Mouse (Mus musculus) forebrain, embryonic 11.5 days (tissue): Measurements from ENCODE around the gene Kif24. TPM values are rescaled to one million over a fixed set of nuclear protein-coding genes. Genes with fewer than 3 reads are reported as not detected.
A peak's percentile ranks its signal among the peaks of the same experiment; 100 is the strongest.

Source experiments
- ATAC-seq: fragments of 200-750 bp; cut with Nextera tagmentation; replicated peaks from 2 replicates; pipeline ENCODE4 v1.8.0; 2017; ENCODE audit warnings: moderate TSS enrichment; ENCODE audit not compliant: low FRiP score
- DNase-seq: peaks from one replicate; pipeline ENCODE4 v3.0.0-alpha.2; 2017; ENCODE audit warnings: low spot score
- H3K27ac ChIP-seq: fragments of 300-500 bp; sonication (generic); 2 replicates; pipeline ENCODE4 v1.5.1; 2014; ENCODE audit warnings: low read depth, low read length
- H3K27me3 ChIP-seq: fragments of 300-500 bp; sonication (generic); 2 replicates; pipeline ENCODE4 v1.6.1; 2014; ENCODE audit warnings: mild to moderate bottlenecking, low read length, mixed read lengths; ENCODE audit not compliant: control insufficient read depth, insufficient read depth
- H3K36me3 ChIP-seq: fragments of 300-500 bp; sonication (generic); 2 replicates; pipeline ENCODE4 v1.6.1; 2014; ENCODE audit warnings: mild to moderate bottlenecking, low read length, moderate library complexity, mixed read lengths; ENCODE audit not compliant: control insufficient read depth, insufficient read depth
- H3K4me1 ChIP-seq: fragments of 300-500 bp; sonication (generic); replicated peaks from 2 replicates; pipeline ENCODE4 v1.6.1; 2014; ENCODE audit warnings: low read length, mixed read lengths; ENCODE audit not compliant: control insufficient read depth, insufficient read depth
- H3K4me2 ChIP-seq: fragments of 300-500 bp; sonication (generic); 2 replicates; pipeline ENCODE4 v1.6.1; 2014; ENCODE audit warnings: low read depth, mild to moderate bottlenecking, low read length, moderate library complexity, mixed read lengths; ENCODE audit not compliant: severe bottlenecking
- H3K4me3 ChIP-seq: fragments of 300-500 bp; sonication (generic); 2 replicates; pipeline ENCODE4 v1.5.1; 2014; ENCODE audit warnings: low read depth, low read length
- H3K9ac ChIP-seq: fragments of 300-500 bp; sonication (generic); 2 replicates; pipeline ENCODE4 v1.6.1; 2014; ENCODE audit warnings: low read length
- H3K9me3 ChIP-seq: fragments of 300-500 bp; sonication (generic); 2 replicates; pipeline ENCODE4 v1.6.1; 2016; ENCODE audit warnings: low read length, mixed read lengths; ENCODE audit not compliant: control insufficient read depth
- WGBS: fragments of 180-500 bp; shearing (Covaris S2); extraction: QIAGEN DNeasy Blood & Tissue Kit; methylation state at CpG from one replicate; pipeline ENCODE4 v1.1.7; 2014; 5-methylcytosine and 5-hydroxymethylcytosine counted together
- polyA plus RNA-seq: library from polyadenylated mRNA; unstranded; fragments of >200 nt; fragmentation: Nextera tagmentation; extraction: Ambion mirVana; gene quantifications from 2 replicates; pipeline ENCODE4 v1.2.1, GENCODE M21; 2014

Kif24 gene
- polyA plus RNA-seq, 1 experiment from 2014 or later = 15.8 TPM

GRCm38 (mm10) chr4:41358669-41359068, 106.0 kb downstream of the Kif24 start:
- Histone ChIP-seq H3K4me1 (0 out of 2 replicates have a peak, but pooled peaks cover 3% of the 10 kb centered on the region), H3K4me3 (no peak overlapping the region), H3K9me3 (no peaks in the 10 kb centered on the region), H3K4me2 (no peak overlapping the region), H3K9ac (no peak overlapping the region), H3K27me3 (no peaks in the 10 kb centered on the region), H3K27ac (no peak overlapping the region), H3K36me3 (no peaks in the 10 kb centered on the region; the same call in 1 of the 2 replicates)
- ATAC-seq = no peak
- WGBS = 92% methylated on average over 2 of the region's 2 CpGs
- no peak for DNase-seq

GRCm38 (mm10) chr4:41357154-41357553, 107.5 kb downstream of the Kif24 start:
- no peak overlapping the region for H3K4me3 ChIP-seq
- H3K27me3 ChIP-seq = no peaks in the 10 kb centered on the region
- ATAC-seq = peak; percentile 61; the same call in 1 of the 2 replicates
- no peak overlapping the region for H3K4me2 ChIP-seq
- H3K36me3 ChIP-seq = no peaks in the 10 kb centered on the region; the same call in 1 of the 2 replicates
- H3K9me3 ChIP-seq = no peaks in the 10 kb centered on the region
- no peak for DNase-seq
- H3K4me1 ChIP-seq = 0 out of 2 replicates have a peak, but pooled peaks cover 3% of the 10 kb centered on the region
- 10% methylated on average over 2 of the region's 2 CpGs for WGBS
- no peak overlapping the region for H3K9ac ChIP-seq
- H3K27ac ChIP-seq = no peak overlapping the region

GRCm38 (mm10) chr4:41353265-41353664, 111.4 kb downstream of the Kif24 start:
- Histone ChIP-seq H3K4me1 (0 out of 2 replicates have a peak, but pooled peaks cover 7% of the 10 kb centered on the region), H3K36me3 (no peaks in the 10 kb centered on the region; the same call in 1 of the 2 replicates), H3K4me2 (no peak overlapping the region), H3K9me3 (no peaks in the 10 kb centered on the region), H3K27me3 (no peaks in the 10 kb centered on the region), H3K27ac (no peak overlapping the region), H3K4me3 (no peak overlapping the region), H3K9ac (no peak overlapping the region)
- 95% methylated on average over 1 of the region's 1 CpGs for WGBS
- ATAC-seq (no peak), DNase-seq (no peak)

GRCm38 (mm10) chr4:41352758-41353157, 111.9 kb downstream of the Kif24 start:
- ATAC-seq = no peak
- Histone ChIP-seq H3K27ac (no peak overlapping the region), H3K27me3 (no peaks in the 10 kb centered on the region), H3K9me3 (no peaks in the 10 kb centered on the region), H3K4me1 (peaks cover 10% of the 10 kb centered on the region; the same call in 1 of the 2 replicates), H3K36me3 (no peaks in the 10 kb centered on the region; the same call in 1 of the 2 replicates), H3K4me2 (no peak overlapping the region), H3K4me3 (no peak overlapping the region), H3K9ac (no peak overlapping the region)
- WGBS = 96% methylated on average over 4 of the region's 4 CpGs
- no peak for DNase-seq

GRCm38 (mm10) chr4:41349199-41349591, 115.5 kb downstream of the Kif24 start:
- no peak; the same call in 1 of the 2 replicates for ATAC-seq
- Histone ChIP-seq H3K27ac (peak overlapping the region; percentile 86), H3K4me1 (peaks cover 6% of the 10 kb centered on the region; the same call in 1 of the 2 replicates), H3K4me3 (peak overlapping the region; percentile 81), H3K4me2 (peak overlapping the region; percentile 47), H3K36me3 (no peaks in the 10 kb centered on the region), H3K27me3 (no peaks in the 10 kb centered on the region), H3K9ac (peak overlapping the region; percentile 66), H3K9me3 (no peaks in the 10 kb centered on the region)
- DNase-seq = no peak
- 1% methylated on average over 27 of the region's 28 CpGs for WGBS

GRCm38 (mm10) chr4:41348584-41349198, 116.0 kb downstream of the Kif24 start, which contains the start of gene Ubap1:
Gene Ubap1 (plus strand): TSS chr4:41348996.
- H3K36me3 ChIP-seq = no peaks in the 10 kb centered on the region
- peak within 1 kb of the TSS; percentile 66 for H3K9ac ChIP-seq
- peak; percentile 98 for DNase-seq
- H3K27ac ChIP-seq = peak within 1 kb of the TSS; percentile 86
- ATAC-seq = peak; percentile 98
- under 1% methylated on average over 31 of the region's 31 CpGs for whole genome bisulfite sequencing
- H3K4me2 ChIP-seq = peak within 1 kb of the TSS; percentile 47
- H3K27me3 ChIP-seq = no peaks in the 10 kb centered on the region
- no peaks in the 10 kb centered on the region for H3K9me3 ChIP-seq
- H3K4me3 ChIP-seq = peak within 1 kb of the TSS; percentile 81
- peaks cover 6% of the 10 kb centered on the region; the same call in 1 of the 2 replicates for H3K4me1 ChIP-seq

- Histone ChIP-seq H3K9me3 (no peaks in the 10 kb centered on the region), H3K4me2 (0 out of 2 replicates have a peak overlapping the region, but pooled peaks have one; percentile 32), H3K4me3 (no peak overlapping the region), H3K36me3 (no peaks in the 10 kb centered on the region), H3K27me3 (no peaks in the 10 kb centered on the region), H3K27ac (no peak overlapping the region), H3K4me1 (peaks cover 6% of the 10 kb centered on the region; the same call in 1 of the 2 replicates), H3K9ac (no peak overlapping the region)
- DNase-seq (no peak), ATAC-seq (no peak)
- 52% methylated on average over 4 of the region's 5 CpGs for WGBS
Observed at GRCm38 (mm10) chr4:41347839-41348238, 116.8 kb downstream of the Kif24 start.

GRCm38 (mm10) chr4:41346011-41346410, 118.7 kb downstream of the Kif24 start:
- Histone ChIP-seq H3K27ac (no peak overlapping the region), H3K4me3 (no peak overlapping the region), H3K9me3 (no peaks in the 10 kb centered on the region), H3K4me2 (no peak overlapping the region), H3K27me3 (no peaks in the 10 kb centered on the region), H3K36me3 (no peaks in the 10 kb centered on the region), H3K9ac (no peak overlapping the region), H3K4me1 (peaks cover 6% of the 10 kb centered on the region; the same call in 1 of the 2 replicates)
- ATAC-seq (no peak), DNase-seq (no peak)
- WGBS = 76% methylated on average over 2 of the region's 2 CpGs
